Mouse (Mus musculus) MEL (cell line): ENCODE measurements at regions not wholly inside any gene's neighbourhood (a gene's known extent, or its start where the extent isn't known, plus 50 kb on each side); places are given as distances from the start of the nearest gene placed in this dataset.

Experiments
- DNase-seq: peaks from one replicate; pipeline ENCODE4 v3.0.0; 2011; ENCODE audit warnings: low read depth, low spot score
- H3K27ac ChIP-seq: 2 replicates; pipeline ENCODE4 v1.5.1; 2012; ENCODE audit warnings: low read depth, mild to moderate bottlenecking, control low read depth, low read length, moderate library complexity; ENCODE audit not compliant: control insufficient read depth
- H3K27me3 ChIP-seq, 2 experiments: fragments of 150-350 bp in 1 of 2; sonication (generic) in 1 of 2; 2 replicates each; pipeline ENCODE4 v1.6.1; 2012; ENCODE audit warnings: low read length in 2 of 2, mild to moderate bottlenecking in 2 of 2, improper control_type of control experiment in 1 of 2, moderate library complexity in 1 of 2; ENCODE audit not compliant: insufficient read depth in 2 of 2, control insufficient read depth in 1 of 2
- H3K36me3 ChIP-seq, 2 experiments: 2 replicates each; pipeline ENCODE4 v1.6.1; 2012 to 2014; ENCODE audit warnings: low read length in 2 of 2, improper control_type of control experiment in 1 of 2, inconsistent platforms in 1 of 2, mild to moderate bottlenecking in 1 of 2; ENCODE audit not compliant: insufficient read depth in 2 of 2, control insufficient read depth in 1 of 2
- H3K4me1 ChIP-seq, 2 experiments: fragments of 150-350 bp in 1 of 2; sonication (generic) in 1 of 2; 2 replicates each; pipeline ENCODE4 v1.6.1; 2012; ENCODE audit warnings: low read length in 2 of 2, improper control_type of control experiment in 1 of 2, mild to moderate bottlenecking in 1 of 2; ENCODE audit not compliant: insufficient read depth in 2 of 2, control insufficient read depth in 1 of 2
- H3K4me3 ChIP-seq, 2 experiments: fragments of 150-350 bp in 1 of 2; sonication (generic) in 1 of 2; 2 replicates each; pipeline ENCODE4 v1.5.1; 2012; ENCODE audit warnings: low read depth in 2 of 2, low read length in 2 of 2, mild to moderate bottlenecking in 2 of 2, moderate library complexity in 2 of 2, control low read depth in 1 of 2, improper control_type of control experiment in 1 of 2; ENCODE audit not compliant: control insufficient read depth in 1 of 2, insufficient read depth in 1 of 2
- H3K79me2 ChIP-seq: 2 replicates; pipeline ENCODE4 v1.6.1; 2012; ENCODE audit warnings: mild to moderate bottlenecking, low read length, moderate library complexity; ENCODE audit not compliant: control insufficient read depth, poor library complexity, insufficient read depth
- H3K9ac ChIP-seq: 2 replicates; pipeline ENCODE4 v1.6.1; 2012; ENCODE audit warnings: low read depth, mild to moderate bottlenecking, control low read depth, low read length, moderate library complexity; ENCODE audit not compliant: control insufficient read depth, poor library complexity, severe bottlenecking
- H3K9me3 ChIP-seq: fragments of 150-350 bp; sonication (generic); replicated peaks from 2 replicates; pipeline ENCODE4 v1.6.1; 2012; ENCODE audit warnings: mild to moderate bottlenecking, low read length, improper control_type of control experiment, moderate library complexity; ENCODE audit not compliant: insufficient read depth
- CHD1 ChIP-seq: IDR thresholded peaks from 2 replicates; pipeline ENCODE4 v1.6.1; 2012; ENCODE audit warnings: low read depth, mild to moderate bottlenecking, inconsistent platforms, low read length, improper control_type of control experiment
- CHD2 ChIP-seq: IDR thresholded peaks from 2 replicates; pipeline ENCODE4 v1.6.1; 2011; ENCODE audit warnings: low read length, improper control_type of control experiment
- E2F4 ChIP-seq: IDR thresholded peaks from 2 replicates; pipeline ENCODE4 v1.6.1; 2011; ENCODE audit warnings: low read depth, low read length, improper control_type of control experiment, borderline replicate concordance
- ELF1 ChIP-seq: IDR thresholded peaks from 2 replicates; pipeline ENCODE4 v1.6.1; 2014; ENCODE audit warnings: low read depth, mild to moderate bottlenecking, inconsistent platforms, low read length, improper control_type of control experiment, moderate library complexity
- EP300 ChIP-seq, 2 experiments: IDR thresholded peaks; 2 replicates each; pipeline ENCODE4 v1.6.1; 2011; ENCODE audit warnings: improper control_type of control experiment in 2 of 2, low read length in 2 of 2, low read depth in 1 of 2, mild to moderate bottlenecking in 1 of 2
- ETS1 ChIP-seq: IDR thresholded peaks from 2 replicates; pipeline ENCODE4 v1.6.1; 2012; ENCODE audit warnings: low read depth, mild to moderate bottlenecking, inconsistent platforms, low read length, improper control_type of control experiment, moderate library complexity
- GATA1 ChIP-seq: IDR thresholded peaks from 2 replicates; pipeline ENCODE4 v1.6.1; 2011; ENCODE audit warnings: low read depth, low read length, improper control_type of control experiment
- KAT2A ChIP-seq: conservative IDR thresholded peaks from 2 replicates; pipeline ENCODE4 v1.6.1; 2012; ENCODE audit warnings: low read depth, low read length, improper control_type of control experiment, inconsistent platforms
- MAFK ChIP-seq: IDR thresholded peaks from 2 replicates; pipeline ENCODE4 v1.6.1; 2011; ENCODE audit warnings: low read depth, mild to moderate bottlenecking, low read length, improper control_type of control experiment, borderline replicate concordance
- MAX ChIP-seq: IDR thresholded peaks from 2 replicates; pipeline ENCODE4 v1.6.1; 2011; ENCODE audit warnings: low read length, improper control_type of control experiment
- MEF2A ChIP-seq: IDR thresholded peaks from 2 replicates; pipeline ENCODE4 v1.6.1; 2014; ENCODE audit warnings: low read depth, mild to moderate bottlenecking, inconsistent platforms, low read length, improper control_type of control experiment; ENCODE audit not compliant: poor library complexity, insufficient replicate concordance, severe bottlenecking; ENCODE audit errors: extremely low read depth
- MYC ChIP-seq: IDR thresholded peaks from 2 replicates; pipeline ENCODE4 v1.6.1; 2011; ENCODE audit warnings: low read depth, mild to moderate bottlenecking, low read length, improper control_type of control experiment, moderate library complexity
- POLR2A ChIP-seq, 2 experiments: IDR thresholded peaks; 2 replicates each; pipeline ENCODE4 v1.6.1; 2011 to 2012; ENCODE audit warnings: low read length in 2 of 2, mild to moderate bottlenecking in 2 of 2, control low read depth in 1 of 2, improper control_type of control experiment in 1 of 2, low read depth in 1 of 2, moderate library complexity in 1 of 2; ENCODE audit not compliant: control insufficient read depth in 1 of 2, insufficient read depth in 1 of 2, poor library complexity in 1 of 2
- POLR2AphosphoS2 ChIP-seq: IDR thresholded peaks from 2 replicates; pipeline ENCODE4 v1.6.1; 2011; ENCODE audit warnings: low read length, improper control_type of control experiment
- RAD21 ChIP-seq: IDR thresholded peaks from 2 replicates; pipeline ENCODE4 v1.6.1; 2011; ENCODE audit warnings: mild to moderate bottlenecking, low read depth, low read length, improper control_type of control experiment
- RCOR1 ChIP-seq: IDR thresholded peaks from 2 replicates; pipeline ENCODE4 v1.6.1; 2012; ENCODE audit warnings: low read depth, mild to moderate bottlenecking, inconsistent platforms, low read length, improper control_type of control experiment
- SIN3A ChIP-seq: IDR thresholded peaks from 2 replicates; pipeline ENCODE4 v1.6.1; 2012; ENCODE audit warnings: low read length, improper control_type of control experiment, inconsistent platforms
- SMC3 ChIP-seq: IDR thresholded peaks from 2 replicates; pipeline ENCODE4 v1.6.1; 2011; ENCODE audit warnings: low read depth, low read length, improper control_type of control experiment
- TBP ChIP-seq: IDR thresholded peaks from 2 replicates; pipeline ENCODE4 v1.8.0; 2011; ENCODE audit warnings: low read depth, low read length, improper control_type of control experiment
- UBTF ChIP-seq: IDR thresholded peaks from 2 replicates; pipeline ENCODE4 v1.6.1; 2012; ENCODE audit warnings: low read depth, mild to moderate bottlenecking, inconsistent platforms, low read length, improper control_type of control experiment, moderate library complexity, borderline replicate concordance; ENCODE audit not compliant: insufficient read depth
- USF1 ChIP-seq: IDR thresholded peaks from 2 replicates; pipeline ENCODE4 v1.6.1; 2014; ENCODE audit warnings: low read depth, mild to moderate bottlenecking, inconsistent platforms, low read length, improper control_type of control experiment, moderate library complexity
- ZKSCAN1 ChIP-seq: IDR thresholded peaks from 2 replicates; pipeline ENCODE4 v1.6.1; 2012; ENCODE audit warnings: low read depth, mild to moderate bottlenecking, inconsistent platforms, low read length, improper control_type of control experiment, moderate library complexity
- ZMIZ1 ChIP-seq: IDR thresholded peaks from 2 replicates; pipeline ENCODE4 v1.6.1; 2012; ENCODE audit warnings: low read depth, mild to moderate bottlenecking, inconsistent platforms, low read length, improper control_type of control experiment, moderate library complexity
- ZNF384 ChIP-seq: IDR thresholded peaks from 2 replicates; pipeline ENCODE4 v1.6.1; 2012; ENCODE audit warnings: low read depth, mild to moderate bottlenecking, inconsistent platforms, low read length, improper control_type of control experiment

GRCm38 (mm10) chr14:9200246-9200645 lies 534.2 kb upstream of the 4930452B06Rik start:
- H3K4me1 ChIP-seq: no peaks in the 10 kb centered on the region
- no peaks in the 10 kb centered on the region for H3K79me2 ChIP-seq
- H3K36me3 ChIP-seq: no peaks in the 10 kb centered on the region
- no peak overlapping the region for H3K4me3 ChIP-seq
- H3K9me3 ChIP-seq: no peaks in the 10 kb centered on the region
- no peak overlapping the region for H3K27ac ChIP-seq
- no peaks in the 10 kb centered on the region for H3K27me3 ChIP-seq
- no peak for TF ChIP-seq POLR2AphosphoS2
- no peak for TF ChIP-seq CHD2
- no peak for TF ChIP-seq ELF1
- no peak for TF ChIP-seq ZKSCAN1
- no peak for TF ChIP-seq CHD1
- no peak for TF ChIP-seq POLR2A (IDR thresholded peaks at IDR 0.05; ENCODE audit: control insufficient read depth in 1 of 2, insufficient read depth in 1 of 2, low read depth in 1 of 2, low read length in 2 of 2, poor library complexity in 1 of 2)
- no peak for TF ChIP-seq EP300 (IDR thresholded peaks at IDR 0.05; ENCODE audit: low read depth in 1 of 2, low read length in 2 of 2)
- TF ChIP-seq RCOR1: no peak
- TF ChIP-seq, all 39 proteins: peak for 0
- no peak overlapping the region for H3K9ac ChIP-seq
- no peak for DNase-seq

- H3K79me2 ChIP-seq: no peaks in the 10 kb centered on the region
- no peak for TF ChIP-seq SIN3A
- no peak for TF ChIP-seq ETS1
- no peak for TF ChIP-seq RCOR1
- TF ChIP-seq SMC3: no peak
- TF ChIP-seq E2F4: no peak
- no peak for TF ChIP-seq MAFK
- TF ChIP-seq ZMIZ1: no peak
- no peak for TF ChIP-seq MYC
- no peak for TF ChIP-seq ZNF384
- no peak for TF ChIP-seq GATA1
- no peak for TF ChIP-seq UBTF
- TF ChIP-seq USF1: no peak
- no peak for TF ChIP-seq EP300 (IDR thresholded peaks at IDR 0.05; ENCODE audit: low read depth in 1 of 2, low read length in 2 of 2)
- no peak for TF ChIP-seq RAD21
- no peak for TF ChIP-seq MEF2A
- no peak for TF ChIP-seq TBP
- no peak for TF ChIP-seq MAX
- no peak for TF ChIP-seq KAT2A
- TF ChIP-seq, all 39 proteins: peak for 0
- H3K4me3 ChIP-seq: no peak overlapping the region
- no peaks in the 10 kb centered on the region for H3K36me3 ChIP-seq
- DNase-seq: no peak
- H3K9me3 ChIP-seq: no peaks in the 10 kb centered on the region
- no peak overlapping the region for H3K9ac ChIP-seq
- H3K4me1 ChIP-seq: no peaks in the 10 kb centered on the region
- no peak overlapping the region for H3K27ac ChIP-seq
- no peaks in the 10 kb centered on the region for H3K27me3 ChIP-seq
Observed at GRCm38 (mm10) chr14:9192122-9192769, 526.2 kb upstream of the 4930452B06Rik start.
